Mouse (Mus musculus) lung, adult 2 months (tissue): ENCODE data around the gene Keap1.

Experiments used
- CTCF ChIP-seq: fragments of 200-500 bp; IDR thresholded peaks from 2 replicates; pipeline ENCODE4 v1.5.1; 2011; ENCODE audit warnings: mild to moderate bottlenecking, low read length, control low read depth; ENCODE audit not compliant: insufficient read depth
- POLR2A ChIP-seq: fragments of 200-500 bp; IDR thresholded peaks from 2 replicates; pipeline ENCODE4 v1.6.1; 2011; ENCODE audit warnings: low read depth, mild to moderate bottlenecking, control low read depth, low read length, borderline replicate concordance; ENCODE audit errors: extremely low read depth

GRCm38 (mm10) chr9:21274336-21274735, 35.2 kb upstream of the Keap1 start:
- TF ChIP-seq POLR2A (no peak), CTCF (no peak)
